Mouse (Mus musculus): ENCODE measurements around the gene Dlx3. TPM values are rescaled to one million over a fixed set of nuclear protein-coding genes. Genes with fewer than 3 reads are reported as not detected.
A peak's percentile ranks its signal among the peaks of the same experiment; 100 is the strongest.

Dlx3 gene
- polyA plus RNA-seq, 1 experiment = 2.0 TPM

- no peak for DNase-seq
- Histone ChIP-seq H3K4me1 (ENCODE audit: control insufficient read depth, insufficient read depth, low read length) (peaks cover 2% of the 10 kb centered on the region; the same call in 1 of the 2 replicates), H3K4me3 (replicated peaks; ENCODE audit: extremely low read depth, low read depth, low read length) (no peak overlapping the region)
- 86% methylated on average over 7 of the region's 7 CpGs for WGBS
- TF ChIP-seq CTCF (IDR thresholded peaks at IDR 0.05; ENCODE audit: insufficient read depth, low read length) (no peak), POLR2A (IDR thresholded peaks at IDR 0.05; ENCODE audit: borderline replicate concordance, extremely low read depth, low read depth, low read length) (no peak)
Measured at GRCm38 (mm10) chr11:95110081-95110480, 9.8 kb upstream of the Dlx3 start.

GRCm38 (mm10) chr11:95117030-95117429 lies 2.9 kb upstream of the Dlx3 start:
- TF ChIP-seq POLR2A (IDR thresholded peaks at IDR 0.05; ENCODE audit: borderline replicate concordance, extremely low read depth, low read depth, low read length) (no peak), CTCF (IDR thresholded peaks at IDR 0.05; ENCODE audit: insufficient read depth, low read length) (peak; percentile 98)
- Histone ChIP-seq H3K4me1 (ENCODE audit: control insufficient read depth, insufficient read depth, low read length) (peaks cover 7% of the 10 kb centered on the region; the same call in 1 of the 2 replicates), H3K4me3 (replicated peaks; ENCODE audit: extremely low read depth, low read depth, low read length) (no peak overlapping the region)
- 2% methylated on average over 6 of the region's 6 CpGs for WGBS
- DNase-seq = peak; percentile 68

- Histone ChIP-seq H3K4me1 (ENCODE audit: control insufficient read depth, insufficient read depth, low read length) (peaks cover 7% of the 10 kb centered on the region; the same call in 1 of the 2 replicates), H3K4me3 (replicated peaks; ENCODE audit: extremely low read depth, low read depth, low read length) (no peak overlapping the region)
- 4% methylated on average over 8 of the region's 8 CpGs for WGBS
- DNase-seq = peak; percentile 74
- TF ChIP-seq CTCF (IDR thresholded peaks at IDR 0.05; ENCODE audit: insufficient read depth, low read length) = peak; percentile 92
- no peak for TF ChIP-seq POLR2A (IDR thresholded peaks at IDR 0.05; ENCODE audit: borderline replicate concordance, extremely low read depth, low read depth, low read length)
Measured at GRCm38 (mm10) chr11:95118505-95118904, 1.4 kb upstream of the Dlx3 start.

- Histone ChIP-seq H3K4me1 (ENCODE audit: control insufficient read depth, insufficient read depth, low read length) (peaks cover 7% of the 10 kb centered on the region; the same call in 1 of the 2 replicates), H3K4me3 (replicated peaks; ENCODE audit: extremely low read depth, low read depth, low read length) (no peak overlapping the region)
- TF ChIP-seq POLR2A (IDR thresholded peaks at IDR 0.05; ENCODE audit: borderline replicate concordance, extremely low read depth, low read depth, low read length) (no peak), CTCF (IDR thresholded peaks at IDR 0.05; ENCODE audit: insufficient read depth, low read length) (no peak)
- 3% methylated on average over 21 of the region's 21 CpGs for WGBS
- no peak for DNase-seq
Measured at GRCm38 (mm10) chr11:95120633-95121020, 708 bp downstream of the Dlx3 start.

GRCm38 (mm10) chr11:95121161-95122099 lies 1.5 kb downstream of the Dlx3 start:
- DNase-seq = no peak
- H3K4me3 ChIP-seq (replicated peaks; ENCODE audit: extremely low read depth, low read depth, low read length) = no peak overlapping the region
- peaks cover 8% of the 10 kb centered on the region; the same call in 1 of the 2 replicates for H3K4me1 ChIP-seq (ENCODE audit: control insufficient read depth, insufficient read depth, low read length)
- no peak for TF ChIP-seq CTCF (IDR thresholded peaks at IDR 0.05; ENCODE audit: insufficient read depth, low read length)
- no peak for TF ChIP-seq POLR2A (IDR thresholded peaks at IDR 0.05; ENCODE audit: borderline replicate concordance, extremely low read depth, low read depth, low read length)
- 4% methylated on average over 63 of the region's 63 CpGs for WGBS

- DNase-seq = no peak
- H3K4me1 ChIP-seq (ENCODE audit: control insufficient read depth, insufficient read depth, low read length) = peaks cover 11% of the 10 kb centered on the region; the same call in 1 of the 2 replicates
- 60% methylated on average over 6 of the region's 6 CpGs for WGBS
- TF ChIP-seq CTCF (IDR thresholded peaks at IDR 0.05; ENCODE audit: insufficient read depth, low read length) (no peak), POLR2A (IDR thresholded peaks at IDR 0.05; ENCODE audit: borderline replicate concordance, extremely low read depth, low read depth, low read length) (no peak)
- no peak overlapping the region for H3K4me3 ChIP-seq (replicated peaks; ENCODE audit: extremely low read depth, low read depth, low read length)
Measured at GRCm38 (mm10) chr11:95122100-95122489, 2.2 kb downstream of the Dlx3 start.

- DNase-seq = no peak
- Histone ChIP-seq H3K4me3 (replicated peaks; ENCODE audit: extremely low read depth, low read depth, low read length) (no peak overlapping the region), H3K4me1 (ENCODE audit: control insufficient read depth, insufficient read depth, low read length) (peaks cover 8% of the 10 kb centered on the region; the same call in 1 of the 2 replicates)
- 53% methylated on average over 7 of the region's 7 CpGs for WGBS
- TF ChIP-seq POLR2A (IDR thresholded peaks at IDR 0.05; ENCODE audit: borderline replicate concordance, extremely low read depth, low read depth, low read length) (no peak), CTCF (IDR thresholded peaks at IDR 0.05; ENCODE audit: insufficient read depth, low read length) (no peak)
Measured at GRCm38 (mm10) chr11:95125366-95125948, 5.5 kb downstream of the Dlx3 start.

GRCm38 (mm10) chr11:95126272-95127245 lies 6.6 kb downstream of the Dlx3 start:
- no peak overlapping the region for H3K4me3 ChIP-seq (replicated peaks; ENCODE audit: extremely low read depth, low read depth, low read length)
- peaks cover 6% of the 10 kb centered on the region; the same call in 1 of the 2 replicates for H3K4me1 ChIP-seq (ENCODE audit: control insufficient read depth, insufficient read depth, low read length)
- 6% methylated on average over 20 of the region's 20 CpGs for WGBS
- no peak for DNase-seq
- TF ChIP-seq POLR2A (IDR thresholded peaks at IDR 0.05; ENCODE audit: borderline replicate concordance, extremely low read depth, low read depth, low read length) (no peak), CTCF (IDR thresholded peaks at IDR 0.05; ENCODE audit: insufficient read depth, low read length) (no peak)
